Mouse (Mus musculus): ENCODE data around the gene Safb.

- TF ChIP-seq CTCF (IDR thresholded peaks at IDR 0.05; ENCODE audit: low read depth) (no peak), EP300 (IDR thresholded peaks at IDR 0.05; ENCODE audit: low read depth) (no peak)
Observed at GRCm38 (mm10) chr17:56570287-56570686, 14.3 kb upstream of the Safb start.

Measured in liver, embryonic 14.5 days (tissue).